Mouse (Mus musculus): ENCODE measurements around the gene Nin.
A peak's percentile ranks its signal among the peaks of the same experiment; 100 is the strongest.
"Not testable (repeated sequence)": the region's sequence is repeated elsewhere in the genome, so short reads cannot be mapped to it uniquely, and the experiment has no call there.

Nin gene

DNA sequence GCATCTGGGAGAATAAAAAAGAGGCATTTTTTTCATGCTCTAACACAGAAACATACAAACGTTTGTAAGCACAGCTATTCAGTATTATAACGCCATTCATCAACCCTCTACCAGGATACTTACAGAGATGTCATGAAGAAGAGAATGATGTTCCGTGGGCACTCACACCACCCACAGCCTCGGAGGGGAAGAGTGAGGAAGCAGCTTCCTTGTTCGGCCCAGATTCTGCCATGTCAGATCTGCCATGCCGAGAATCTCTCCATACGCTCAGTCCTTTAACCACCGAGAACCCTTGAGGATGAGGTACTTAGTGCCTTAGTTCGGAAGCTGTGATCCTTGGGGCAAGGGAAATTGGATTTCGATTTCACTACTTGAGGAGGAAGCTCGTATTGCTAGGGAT, at the start of gene Nin:
Nin (minus strand) TSS at position 367 of the 400 bp plus-strand sequence.
- no peak for DNase-seq (ENCODE audit: low spot score)

DNA sequence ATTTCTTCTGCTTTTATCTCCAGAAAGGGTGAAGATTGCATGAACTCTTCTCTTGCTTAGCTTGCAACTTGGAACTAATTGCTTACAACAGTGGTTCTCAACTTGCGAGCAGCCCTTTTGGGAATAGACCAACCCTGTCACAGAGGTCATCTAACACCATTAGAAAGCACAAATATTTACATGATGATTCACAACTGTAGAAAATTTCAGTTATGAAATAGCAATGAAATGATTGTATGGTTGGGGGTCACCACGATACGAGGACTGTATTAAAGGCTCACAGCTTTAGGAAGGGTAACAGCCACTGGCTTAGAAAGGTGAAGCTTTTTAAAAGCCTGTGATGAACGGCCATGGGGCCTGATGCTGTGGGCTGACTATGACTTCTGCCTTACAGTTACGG, 47.5 kb upstream of the Nin start:
- DNase-seq (ENCODE audit: low spot score), result no peak

DNA sequence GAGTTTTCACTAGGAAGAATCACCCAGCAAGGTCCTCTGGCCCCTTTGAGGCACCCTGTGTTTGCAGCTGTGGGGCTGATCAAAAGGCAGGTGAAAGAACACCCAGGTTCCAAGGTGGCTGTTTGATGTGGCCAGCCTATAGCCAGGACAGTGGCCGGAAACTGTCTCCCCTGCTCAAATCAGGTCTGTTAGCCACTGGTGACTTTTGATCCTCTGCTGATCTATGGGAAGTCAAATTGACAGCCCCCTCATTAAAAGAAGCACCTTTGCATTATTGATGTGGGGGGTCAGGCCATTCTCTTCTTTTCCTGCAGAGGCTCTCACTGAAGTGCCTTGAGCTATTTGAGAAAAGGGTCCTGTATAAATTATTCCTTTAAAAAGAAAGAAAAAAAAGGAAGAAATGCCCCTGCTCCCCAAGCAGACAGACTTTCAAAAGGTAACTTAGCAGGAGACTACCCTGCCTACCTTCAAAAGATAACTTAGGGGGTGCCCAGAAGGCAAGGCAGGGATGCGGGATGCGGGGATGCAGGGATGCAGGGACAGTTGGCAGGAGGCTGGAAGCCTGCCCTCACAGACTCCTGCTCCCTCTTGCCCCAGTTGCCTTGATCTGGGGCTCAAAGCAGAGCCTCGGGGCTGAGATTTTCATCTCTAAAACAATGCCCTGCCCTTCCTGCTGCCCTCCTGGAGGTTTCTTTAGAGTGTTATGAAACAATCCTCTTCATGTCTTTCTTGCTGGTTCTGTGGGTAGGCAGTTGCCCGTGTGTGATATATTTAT, 44.0 kb upstream of the Nin start:
- no peak for DNase-seq (ENCODE audit: low spot score)

DNA sequence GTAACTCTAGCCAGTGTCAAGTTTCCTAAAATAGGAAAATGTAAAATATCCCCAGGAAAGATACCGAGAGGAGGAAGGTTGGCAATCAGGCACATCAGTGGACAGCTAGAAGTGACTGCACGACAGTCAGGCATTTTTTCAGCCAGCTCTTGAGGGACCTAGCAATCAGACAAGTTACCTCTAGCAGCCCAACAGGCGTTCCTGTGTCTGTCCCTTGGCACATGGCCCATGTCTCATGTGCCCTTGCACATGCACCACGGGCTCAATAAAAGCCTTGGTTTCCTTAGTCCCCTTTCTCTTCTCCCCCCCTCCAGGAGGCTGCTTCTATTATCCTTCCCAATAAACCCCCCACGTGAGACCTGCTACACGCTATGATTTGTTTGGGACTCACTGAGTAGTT, 42.7 kb upstream of the Nin start:
- no peak for DNase-seq (ENCODE audit: low spot score)

DNA sequence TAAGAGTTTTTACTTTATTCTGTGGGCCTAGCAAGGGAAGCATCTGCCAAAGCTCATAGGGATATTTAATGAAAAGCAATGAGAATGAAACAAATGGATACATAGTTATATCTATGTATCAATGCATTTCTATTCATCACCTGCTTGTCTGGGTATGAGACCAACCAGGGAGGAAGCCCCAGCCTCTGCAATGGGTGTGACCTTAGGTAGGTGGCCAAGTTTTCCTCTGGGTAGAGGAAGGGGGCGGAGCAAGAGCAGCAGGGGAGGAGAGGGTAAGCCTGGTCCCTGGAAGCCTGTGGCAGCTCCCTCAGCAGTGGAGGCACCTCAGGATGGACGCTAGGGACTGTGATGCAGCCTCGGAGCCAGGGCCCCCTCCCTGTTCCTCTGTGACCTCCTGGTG, 40.3 kb upstream of the Nin start, which contains the start of gene Abhd12b:
Abhd12b (plus strand) TSS at position 301 of the 400 bp plus-strand sequence.
- DNase-seq (ENCODE audit: low spot score), result no peak

DNA sequence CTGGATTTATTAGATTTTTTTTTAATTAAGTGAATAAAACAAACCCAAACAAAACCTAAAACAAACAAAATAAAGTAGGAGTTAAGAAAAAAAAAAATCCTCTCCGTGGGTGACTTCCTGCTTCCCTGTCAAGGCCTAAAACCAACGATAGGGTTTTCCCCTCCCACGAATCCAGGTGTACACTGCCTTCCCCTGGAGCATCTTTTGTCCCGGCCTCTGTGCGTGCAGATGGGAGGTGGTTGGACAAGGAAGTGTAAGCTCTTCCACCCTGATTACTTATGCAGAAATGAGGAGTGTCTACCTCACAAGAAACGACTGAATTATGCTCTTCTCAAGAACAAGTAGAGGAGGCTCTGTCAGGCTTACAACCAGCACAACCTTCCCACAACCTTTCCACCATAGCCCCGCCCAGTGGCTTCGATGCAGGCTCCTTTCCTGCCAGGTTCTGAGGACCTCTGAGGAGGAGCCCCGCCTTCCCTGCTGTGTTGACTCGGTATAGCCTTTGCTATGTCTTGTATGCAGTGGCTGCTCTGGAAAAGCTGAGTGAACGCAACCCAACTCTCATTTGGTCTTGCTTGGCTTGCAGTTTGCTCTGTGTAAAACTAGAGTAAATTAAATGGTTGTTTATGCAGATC, 35.2 kb upstream of the Nin start:
- no peak for DNase-seq (ENCODE audit: low spot score)

DNA sequence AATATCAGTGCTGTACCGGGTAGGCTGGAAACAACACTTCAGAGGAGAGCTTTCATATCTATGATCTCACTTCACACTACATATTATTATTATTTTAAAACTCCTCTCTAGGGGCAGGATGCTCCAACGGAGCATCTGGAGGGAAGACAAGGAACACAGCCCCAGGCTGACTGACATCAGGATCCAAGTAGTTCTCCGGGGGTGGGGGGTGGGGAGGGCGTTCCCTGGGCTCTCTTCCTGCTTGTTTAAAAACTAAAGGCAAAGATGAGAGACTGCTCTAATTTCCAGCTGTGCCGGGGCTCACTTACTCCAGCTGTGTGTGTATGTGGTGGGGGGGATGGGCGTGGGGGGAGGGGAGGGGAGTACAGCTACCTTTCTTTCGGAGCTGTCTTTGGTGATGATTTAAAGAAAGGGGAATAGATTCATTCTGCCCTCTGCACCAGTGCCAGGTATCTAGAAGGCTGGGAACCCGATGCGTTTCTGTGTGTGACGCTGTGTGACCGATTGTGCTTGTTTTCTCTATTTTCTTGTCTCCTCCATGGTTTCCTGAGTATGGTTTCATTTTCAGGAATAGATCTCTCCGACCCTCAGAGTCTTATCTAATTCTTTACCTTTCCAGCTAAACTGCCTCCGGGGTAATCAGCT, 34.6 kb upstream of the Nin start:
- no peak for DNase-seq (ENCODE audit: low spot score)

DNA sequence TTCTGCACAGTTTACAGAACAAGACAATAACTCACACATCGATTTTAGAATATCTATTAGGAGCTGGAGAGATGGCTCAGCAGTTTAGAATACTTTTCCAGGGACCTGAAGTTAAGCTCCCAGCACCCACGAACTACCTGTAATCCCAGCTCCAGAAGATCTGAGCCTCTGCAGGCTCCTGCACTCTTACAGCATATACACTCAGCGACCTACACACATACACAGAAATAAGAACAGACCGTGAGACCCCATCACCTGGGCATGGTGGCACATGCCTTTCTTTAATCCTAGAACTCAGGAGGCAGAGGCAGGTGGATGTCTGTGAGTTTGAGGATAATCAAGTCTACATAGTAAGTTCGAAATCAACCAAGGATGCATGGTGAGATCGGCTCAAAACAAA, 32.1 kb upstream of the Nin start:
- DNase-seq (ENCODE audit: low spot score), result no peak

DNA sequence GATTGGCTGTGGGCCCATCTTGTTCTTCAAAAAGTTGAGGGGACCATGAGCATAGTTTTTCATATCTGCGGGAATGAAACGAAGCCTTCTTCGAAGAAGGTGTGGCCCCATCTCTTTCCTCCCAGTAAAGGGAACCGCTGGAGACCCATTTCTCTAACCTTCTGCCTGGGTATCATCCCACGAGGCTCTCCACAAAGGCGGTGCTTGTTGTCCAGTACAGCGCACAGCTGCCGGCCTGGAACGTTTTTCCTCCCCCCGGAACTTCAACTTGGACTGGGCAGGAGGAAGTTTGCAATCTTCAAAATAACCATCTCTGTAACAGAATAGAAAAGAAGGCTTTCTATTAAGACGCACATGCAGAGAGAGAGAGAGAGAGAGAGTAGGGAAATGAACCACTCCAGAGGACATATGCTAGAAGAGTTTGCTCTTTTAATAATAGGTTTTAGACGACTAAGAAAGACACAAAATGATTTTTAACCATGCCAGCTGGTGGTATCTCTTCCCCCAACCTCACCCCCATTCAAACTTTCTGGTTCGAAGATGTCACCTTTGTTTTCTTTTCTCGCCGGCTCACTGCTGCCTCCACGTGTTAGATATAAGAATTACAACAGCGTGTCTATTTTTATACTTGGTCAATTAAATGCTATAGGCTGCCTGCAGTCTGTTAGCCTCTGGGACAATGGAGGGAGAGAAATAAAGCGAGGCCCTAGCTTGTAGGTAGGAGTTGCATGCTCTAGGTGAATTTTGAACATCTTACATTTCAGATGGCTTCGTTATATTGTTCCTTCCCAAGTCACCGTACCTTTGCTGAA, 31.3 kb upstream of the Nin start:
- DNase-seq (ENCODE audit: low spot score), result peak; percentile 56

DNA sequence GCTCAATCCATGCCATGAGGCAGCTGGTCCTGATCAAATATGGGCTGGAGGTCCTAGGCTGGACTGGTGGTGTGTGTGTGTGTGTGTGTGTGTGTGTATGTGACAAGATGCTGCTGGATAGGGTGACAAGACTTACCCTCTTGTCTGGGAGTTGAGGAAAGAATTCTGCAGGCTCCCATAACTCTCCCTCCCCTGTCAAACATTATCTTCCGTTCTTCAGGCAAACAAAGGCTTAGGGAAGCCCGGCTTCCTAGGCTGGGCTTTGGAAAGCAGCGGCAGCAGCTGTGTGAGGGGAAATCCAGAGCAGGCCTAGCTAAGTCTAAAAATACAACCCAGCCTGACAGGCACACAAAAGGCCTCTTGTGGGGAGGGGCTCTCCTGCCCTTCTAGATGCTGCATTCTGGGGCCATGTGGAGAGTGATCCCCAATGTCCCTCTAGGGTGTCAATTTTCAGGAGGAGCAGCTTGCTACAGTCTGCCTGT, 30.6 kb upstream of the Nin start:
- not testable (repeated sequence) for DNase-seq (ENCODE audit: low spot score)

DNA sequence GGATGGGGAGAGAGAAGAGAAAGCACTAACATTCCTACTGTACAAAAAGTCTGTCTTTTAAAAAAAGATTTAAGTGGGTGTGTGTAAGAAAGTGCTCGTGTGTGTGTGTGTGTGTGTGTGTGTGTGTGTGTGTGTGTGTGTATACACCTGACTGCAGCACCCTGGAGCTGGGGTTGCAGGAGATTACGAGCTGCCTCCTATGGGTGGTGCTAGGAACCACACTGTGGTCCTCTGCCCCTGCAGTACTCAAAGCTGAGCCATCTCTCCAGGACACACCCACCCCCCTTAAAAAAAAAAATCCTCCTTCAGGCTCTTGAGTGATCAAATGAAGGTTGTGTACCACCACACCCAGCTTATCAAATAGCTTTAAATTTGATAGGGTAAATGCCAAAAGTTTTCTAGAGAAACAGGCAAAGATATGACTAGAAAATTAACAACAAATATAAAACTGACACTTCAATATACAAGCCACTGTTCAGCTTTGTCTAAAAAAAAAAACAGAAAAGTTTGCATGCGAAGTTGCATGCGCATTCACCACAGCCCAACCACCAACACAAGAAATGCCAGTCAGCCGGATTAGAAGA, 27.6 kb upstream of the Nin start:
- DNase-seq (ENCODE audit: low spot score), result no peak

DNA sequence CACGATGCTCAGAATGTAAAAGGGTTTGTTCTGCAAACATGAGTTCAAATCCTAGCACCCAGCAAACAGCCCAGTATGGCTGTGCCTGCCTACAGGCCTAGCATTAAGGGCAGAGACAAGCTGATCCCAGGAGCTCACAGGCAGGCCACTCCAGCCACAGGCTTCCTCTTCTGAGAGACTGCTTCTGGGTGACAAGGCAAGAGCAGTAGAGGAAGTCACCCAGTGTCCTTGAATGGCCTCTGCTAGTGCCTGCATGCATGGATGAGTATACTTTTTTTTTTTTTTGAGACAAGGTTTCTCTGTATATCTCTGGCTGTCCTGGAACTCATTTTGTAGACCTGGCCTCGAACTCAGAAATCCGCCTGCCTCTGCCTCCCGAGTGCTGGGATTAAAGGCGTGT, 27.0 kb upstream of the Nin start:
- no peak for DNase-seq (ENCODE audit: low spot score)

DNA sequence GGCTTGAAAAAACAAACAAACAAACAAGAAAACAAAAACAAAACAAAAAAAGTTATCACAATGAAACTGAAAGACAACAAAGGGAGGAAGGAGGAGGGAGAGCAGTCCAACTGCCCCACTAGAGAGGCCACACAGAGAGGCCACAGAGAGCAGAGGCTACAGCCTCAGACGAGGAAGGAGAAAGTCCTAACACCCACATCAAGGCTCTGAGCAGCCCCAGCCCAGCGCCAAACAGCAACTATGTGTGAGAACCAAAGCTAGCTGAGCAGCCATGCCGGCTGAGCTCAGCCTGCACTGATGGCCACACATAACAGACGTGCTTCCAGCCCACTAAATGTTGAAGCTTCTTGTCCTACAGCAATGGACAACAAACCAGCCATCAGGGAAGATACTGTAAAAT, 26.4 kb upstream of the Nin start:
- no peak for DNase-seq (ENCODE audit: low spot score)

DNA sequence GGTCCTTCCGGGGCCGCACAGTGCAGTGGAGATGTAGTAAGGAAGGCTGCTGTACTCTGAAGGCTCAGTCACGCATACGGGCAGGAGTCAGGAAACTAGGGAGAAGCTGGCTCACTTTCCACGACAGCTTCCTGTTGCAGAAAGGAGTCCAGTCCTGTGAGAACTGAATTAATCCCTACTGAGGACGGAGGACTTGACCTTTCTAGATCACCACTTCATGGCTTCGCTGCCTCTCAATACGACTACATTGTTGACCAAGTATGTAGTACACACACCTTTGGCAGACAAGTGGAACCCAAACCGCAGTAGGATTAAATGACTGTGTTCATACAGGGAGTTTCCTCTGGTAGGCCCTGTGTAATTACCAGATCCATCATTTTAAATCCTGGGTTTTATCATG, 24.1 kb upstream of the Nin start:
- no peak for DNase-seq (ENCODE audit: low spot score)

DNA sequence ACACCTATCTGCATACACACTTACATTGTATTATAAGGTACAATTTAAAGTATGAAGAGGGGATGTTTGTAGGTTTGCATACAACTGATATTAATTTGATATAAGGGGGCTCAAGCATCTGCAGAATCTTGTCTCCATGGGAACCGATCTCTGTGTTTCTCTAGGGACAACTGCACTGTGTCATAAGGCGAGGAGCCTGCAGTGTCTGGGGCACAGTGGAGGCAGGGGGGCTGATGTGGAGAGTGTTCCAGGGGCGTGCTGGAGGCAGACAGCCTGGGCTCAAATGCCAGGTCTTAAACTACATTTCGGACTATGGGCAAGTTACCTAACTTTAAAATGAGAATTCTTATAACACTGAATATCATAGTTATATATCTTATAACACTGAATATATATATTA, 23.6 kb upstream of the Nin start:
- DNase-seq (ENCODE audit: low spot score), result no peak

DNA sequence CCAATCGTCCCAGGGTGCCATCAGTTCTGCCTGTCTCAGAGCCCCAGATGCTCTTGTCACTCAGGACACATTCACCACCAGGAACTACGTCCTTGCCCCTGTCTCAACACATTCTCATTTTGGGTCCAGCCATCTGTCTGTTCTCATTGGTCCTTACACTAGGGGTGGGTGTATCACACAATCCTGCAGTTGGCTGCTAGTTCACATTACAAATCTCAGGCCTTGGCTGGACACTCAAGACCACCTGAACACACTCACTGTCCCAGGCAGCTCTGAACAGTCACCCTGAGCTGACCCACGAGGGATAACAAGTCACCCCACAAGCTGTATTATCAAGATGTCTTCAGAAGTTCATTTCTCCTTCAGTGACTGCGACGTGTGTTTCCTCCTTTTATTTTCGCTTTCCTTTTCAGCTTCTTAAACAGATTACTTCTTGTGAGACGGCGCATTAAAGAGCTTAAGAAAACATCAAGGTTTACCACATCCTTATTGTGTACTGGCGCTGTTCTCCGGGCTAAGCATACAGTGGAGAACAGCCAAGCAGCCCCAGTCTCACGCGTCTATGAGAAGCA, 22.8 kb upstream of the Nin start:
- DNase-seq (ENCODE audit: low spot score), result no peak

DNA sequence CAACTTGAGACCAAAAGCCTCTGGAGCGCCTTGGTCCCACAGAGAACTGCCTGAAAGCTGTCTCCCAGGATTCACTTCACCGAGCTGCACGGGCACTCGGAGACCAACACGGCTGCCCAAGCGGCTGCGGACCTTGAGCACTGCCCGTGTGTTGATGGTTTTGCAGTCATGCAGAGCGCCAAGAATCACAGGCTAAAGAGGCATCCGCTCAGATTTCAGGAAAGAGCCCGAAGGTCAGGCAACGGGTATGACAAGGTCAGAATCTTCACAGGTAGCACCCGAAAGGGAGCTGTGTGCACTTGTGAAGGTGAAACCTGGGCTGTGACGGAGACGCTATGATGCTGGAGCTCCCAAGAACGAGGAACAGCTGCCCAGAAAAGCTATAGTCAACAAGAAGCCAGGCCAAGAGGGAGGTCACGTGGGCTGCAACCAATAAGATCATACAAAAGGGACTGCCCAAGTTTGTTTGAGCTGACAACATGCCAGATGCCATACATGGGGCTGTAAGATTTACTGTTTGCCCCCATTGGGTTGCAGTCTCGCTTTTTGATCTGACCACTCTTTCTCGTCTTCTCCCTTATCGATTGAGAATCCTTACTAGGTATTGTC, 21.2 kb upstream of the Nin start:
- no peak for DNase-seq (ENCODE audit: low spot score)

DNA sequence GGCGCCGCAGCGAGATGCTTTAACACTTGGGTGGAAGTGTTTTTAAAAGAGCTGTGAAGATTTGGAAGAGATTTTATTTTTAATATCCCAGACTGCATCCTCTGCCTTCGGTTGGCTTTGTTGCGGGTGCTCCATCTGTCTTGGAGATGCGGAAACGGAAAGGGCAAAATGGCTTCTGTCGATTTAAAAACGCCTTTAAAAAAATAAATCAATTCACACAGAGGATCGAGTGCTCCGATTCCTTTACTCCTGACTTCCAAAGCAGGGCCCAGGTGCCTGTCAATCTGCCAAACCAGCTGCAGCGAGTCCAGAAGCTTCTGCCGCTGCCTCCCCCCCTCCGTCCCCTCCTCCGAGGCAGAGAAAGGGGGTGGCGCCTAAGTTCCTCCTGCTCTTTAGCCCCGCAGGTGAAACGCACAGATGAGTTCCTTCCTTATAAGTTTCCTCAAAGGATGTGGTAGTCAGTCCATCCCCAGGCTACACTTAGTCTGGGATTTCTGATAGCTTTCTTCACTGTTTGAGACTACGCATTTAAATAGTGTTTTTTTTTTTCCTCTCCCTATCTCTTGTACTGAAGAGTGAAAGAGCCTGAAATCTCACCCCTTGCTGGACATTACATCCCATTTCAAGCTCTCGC, 17.6 kb upstream of the Nin start:
- peak; percentile 27 for DNase-seq (ENCODE audit: low spot score)

DNA sequence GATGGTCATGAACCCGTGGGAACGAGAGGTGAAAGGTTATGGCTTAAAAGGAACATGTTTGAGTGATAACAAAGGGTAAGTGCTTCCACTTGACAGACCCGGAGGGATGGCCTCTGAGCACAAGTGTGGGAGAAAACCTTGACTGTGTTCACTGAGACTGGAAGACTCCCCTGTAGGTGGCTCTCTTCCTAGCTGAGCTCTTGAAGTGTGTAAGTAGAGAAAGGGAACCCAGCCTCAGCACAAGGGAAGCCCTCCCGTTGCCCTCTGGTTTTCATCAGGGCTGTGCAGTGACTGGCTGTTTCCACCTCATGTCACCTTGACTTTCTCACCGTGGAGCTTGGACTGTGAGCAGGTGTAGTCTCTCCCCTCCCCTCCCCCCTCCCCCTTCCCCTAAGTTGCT, 15.6 kb upstream of the Nin start:
- no peak for DNase-seq (ENCODE audit: low spot score)

DNA sequence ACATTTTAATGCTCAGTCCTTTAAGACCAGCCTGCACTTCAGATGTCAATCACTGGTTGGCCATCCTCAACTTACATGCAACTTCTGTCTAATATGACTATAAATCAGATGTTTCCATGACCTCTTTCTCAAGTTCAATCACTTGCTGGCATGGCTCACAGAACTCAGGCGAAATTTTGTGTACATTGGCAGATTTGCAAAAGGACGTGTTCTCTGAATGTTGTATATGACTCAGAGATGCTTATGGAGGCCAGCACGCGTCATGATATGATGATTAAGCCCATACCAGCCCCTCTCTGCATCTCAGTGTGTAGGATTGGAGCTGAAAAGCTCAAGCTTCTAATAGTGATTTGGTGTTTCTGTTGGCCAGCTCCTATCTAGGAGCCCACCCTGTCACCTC, 13.1 kb upstream of the Nin start:
- DNase-seq (ENCODE audit: low spot score), result no peak

DNA sequence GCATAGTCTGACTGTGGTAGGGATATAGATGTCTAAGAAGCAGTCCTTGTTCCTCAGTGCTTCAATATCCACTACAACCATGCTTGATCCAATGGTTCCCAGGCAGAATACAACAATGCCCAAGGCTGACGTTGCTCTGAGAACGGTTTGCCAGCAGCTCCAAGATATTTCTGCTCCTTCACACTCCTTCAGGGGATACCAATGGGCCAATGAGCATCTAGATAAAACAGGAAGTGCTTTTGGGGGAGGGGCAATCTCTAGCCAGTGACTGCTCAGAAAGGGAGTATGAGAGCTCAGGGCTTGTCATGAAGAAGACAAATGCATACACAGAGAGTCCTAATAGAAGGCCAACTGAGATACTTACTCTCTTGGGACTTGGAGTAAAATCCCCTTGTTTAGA, 6.0 kb upstream of the Nin start:
- no peak for DNase-seq (ENCODE audit: low spot score)

Data from ovary, postnatal 14 days (tissue).